Mouse (Mus musculus) cerebellum, adult 2 months (tissue): ENCODE measurements at regions not wholly inside any gene's neighbourhood (a gene's known extent, or its start where the extent isn't known, plus 50 kb on each side); places are given as distances from the start of the nearest gene placed in this dataset.

Source experiments
- CTCF ChIP-seq: fragments of 200-500 bp; IDR thresholded peaks from 2 replicates; pipeline ENCODE4 v1.5.1; 2011; ENCODE audit warnings: low read depth, mild to moderate bottlenecking, control low read depth, low read length, moderate library complexity, borderline replicate concordance; ENCODE audit not compliant: insufficient read depth
- POLR2A ChIP-seq: fragments of 200-500 bp; IDR thresholded peaks from 2 replicates; pipeline ENCODE4 v1.6.1; 2011; ENCODE audit warnings: low read length, control low read depth, borderline replicate concordance; ENCODE audit not compliant: insufficient read depth

- TF ChIP-seq CTCF (no peak), POLR2A (no peak)
Measured at GRCm38 (mm10) chr2:51047520-51047919, 101.4 kb downstream of the Rnd3 start.
